Mouse (Mus musculus): Measurements from ENCODE around the gene Gab3.
A peak's percentile ranks its signal among the peaks of the same experiment; 100 is the strongest.
"Not testable (repeated sequence)": the region's sequence is repeated elsewhere in the genome, so short reads cannot be mapped to it uniquely, and the experiment has no call there.

Gab3 gene

GRCm38 (mm10) chrX:75034054-75034453 lies 51.2 kb downstream of the Gab3 start:
- not testable (repeated sequence) for DNase-seq (ENCODE audit: low spot score in 2 of 2)

GRCm38 (mm10) chrX:74983734-74984133 lies 101.5 kb downstream of the Gab3 start:
- no peak for DNase-seq (ENCODE audit: low spot score in 2 of 2)

- DNase-seq (ENCODE audit: low spot score in 2 of 2), result peak; percentile 42 to 53
Observed at GRCm38 (mm10) chrX:74962899-74963298, 122.4 kb downstream of the Gab3 start.

- not testable (repeated sequence) for DNase-seq (ENCODE audit: low spot score in 2 of 2)
Observed at GRCm38 (mm10) chrX:74959161-74959560, 126.1 kb downstream of the Gab3 start.
